Mouse (Mus musculus) MEL (cell line): ENCODE results near the gene Ccdc12. TPM values are rescaled to one million over a fixed set of nuclear protein-coding genes. Genes with fewer than 3 reads are reported as not detected.

Experiments
- DNase-seq: peaks from one replicate; pipeline ENCODE4 v3.0.0; 2011; ENCODE audit warnings: low read depth, low spot score
- H3K27ac ChIP-seq: 2 replicates; pipeline ENCODE4 v1.5.1; 2012; ENCODE audit warnings: low read depth, mild to moderate bottlenecking, control low read depth, low read length, moderate library complexity; ENCODE audit not compliant: control insufficient read depth
- H3K27me3 ChIP-seq, 2 experiments: fragments of 150-350 bp in 1 of 2; sonication (generic) in 1 of 2; 2 replicates each; pipeline ENCODE4 v1.6.1; 2012; ENCODE audit warnings: low read length in 2 of 2, mild to moderate bottlenecking in 2 of 2, improper control_type of control experiment in 1 of 2, moderate library complexity in 1 of 2; ENCODE audit not compliant: insufficient read depth in 2 of 2, control insufficient read depth in 1 of 2
- H3K36me3 ChIP-seq, 2 experiments: 2 replicates each; pipeline ENCODE4 v1.6.1; 2012 to 2014; ENCODE audit warnings: low read length in 2 of 2, improper control_type of control experiment in 1 of 2, inconsistent platforms in 1 of 2, mild to moderate bottlenecking in 1 of 2; ENCODE audit not compliant: insufficient read depth in 2 of 2, control insufficient read depth in 1 of 2
- H3K4me1 ChIP-seq, 2 experiments: fragments of 150-350 bp in 1 of 2; sonication (generic) in 1 of 2; 2 replicates each; pipeline ENCODE4 v1.6.1; 2012; ENCODE audit warnings: low read length in 2 of 2, improper control_type of control experiment in 1 of 2, mild to moderate bottlenecking in 1 of 2; ENCODE audit not compliant: insufficient read depth in 2 of 2, control insufficient read depth in 1 of 2
- H3K4me3 ChIP-seq, 2 experiments: fragments of 150-350 bp in 1 of 2; sonication (generic) in 1 of 2; 2 replicates each; pipeline ENCODE4 v1.5.1; 2012; ENCODE audit warnings: low read depth in 2 of 2, low read length in 2 of 2, mild to moderate bottlenecking in 2 of 2, moderate library complexity in 2 of 2, control low read depth in 1 of 2, improper control_type of control experiment in 1 of 2; ENCODE audit not compliant: control insufficient read depth in 1 of 2, insufficient read depth in 1 of 2
- H3K79me2 ChIP-seq: 2 replicates; pipeline ENCODE4 v1.6.1; 2012; ENCODE audit warnings: mild to moderate bottlenecking, low read length, moderate library complexity; ENCODE audit not compliant: control insufficient read depth, poor library complexity, insufficient read depth
- H3K9ac ChIP-seq: 2 replicates; pipeline ENCODE4 v1.6.1; 2012; ENCODE audit warnings: low read depth, mild to moderate bottlenecking, control low read depth, low read length, moderate library complexity; ENCODE audit not compliant: control insufficient read depth, poor library complexity, severe bottlenecking
- H3K9me3 ChIP-seq: fragments of 150-350 bp; sonication (generic); replicated peaks from 2 replicates; pipeline ENCODE4 v1.6.1; 2012; ENCODE audit warnings: mild to moderate bottlenecking, low read length, improper control_type of control experiment, moderate library complexity; ENCODE audit not compliant: insufficient read depth
- BHLHE40 ChIP-seq: IDR thresholded peaks from 2 replicates; pipeline ENCODE4 v1.6.1; 2012; ENCODE audit warnings: low read depth, mild to moderate bottlenecking, inconsistent platforms, low read length, improper control_type of control experiment, borderline replicate concordance
- CHD2 ChIP-seq: IDR thresholded peaks from 2 replicates; pipeline ENCODE4 v1.6.1; 2011; ENCODE audit warnings: low read length, improper control_type of control experiment
- CTCF ChIP-seq, 3 experiments: IDR thresholded peaks in 2 of 3; conservative IDR thresholded peaks in 1 of 3; 2 replicates each; pipeline ENCODE4 v1.5.1; 2011 to 2012; ENCODE audit warnings: low read length in 3 of 3, low read depth in 2 of 3, mild to moderate bottlenecking in 2 of 3, improper control_type of control experiment in 1 of 3, inconsistent platforms in 1 of 3, mixed read lengths in 1 of 3, moderate library complexity in 1 of 3; ENCODE audit not compliant: control insufficient read depth in 1 of 3, insufficient read depth in 1 of 3, poor library complexity in 1 of 3, severe bottlenecking in 1 of 3
- ELF1 ChIP-seq: IDR thresholded peaks from 2 replicates; pipeline ENCODE4 v1.6.1; 2014; ENCODE audit warnings: low read depth, mild to moderate bottlenecking, inconsistent platforms, low read length, improper control_type of control experiment, moderate library complexity
- EP300 ChIP-seq, 2 experiments: IDR thresholded peaks; 2 replicates each; pipeline ENCODE4 v1.6.1; 2011; ENCODE audit warnings: improper control_type of control experiment in 2 of 2, low read length in 2 of 2, low read depth in 1 of 2, mild to moderate bottlenecking in 1 of 2
- ETS1 ChIP-seq: IDR thresholded peaks from 2 replicates; pipeline ENCODE4 v1.6.1; 2012; ENCODE audit warnings: low read depth, mild to moderate bottlenecking, inconsistent platforms, low read length, improper control_type of control experiment, moderate library complexity
- HCFC1 ChIP-seq: IDR thresholded peaks from 2 replicates; pipeline ENCODE4 v1.6.1; 2012; ENCODE audit warnings: low read depth, mild to moderate bottlenecking, inconsistent platforms, low read length, improper control_type of control experiment, moderate library complexity
- JUND ChIP-seq: IDR thresholded peaks from 2 replicates; pipeline ENCODE4 v1.6.1; 2011; ENCODE audit warnings: low read depth, mild to moderate bottlenecking, improper control_type of control experiment, low read length
- MAX ChIP-seq: IDR thresholded peaks from 2 replicates; pipeline ENCODE4 v1.6.1; 2011; ENCODE audit warnings: low read length, improper control_type of control experiment
- MEF2A ChIP-seq: IDR thresholded peaks from 2 replicates; pipeline ENCODE4 v1.6.1; 2014; ENCODE audit warnings: low read depth, mild to moderate bottlenecking, inconsistent platforms, low read length, improper control_type of control experiment; ENCODE audit not compliant: poor library complexity, insufficient replicate concordance, severe bottlenecking; ENCODE audit errors: extremely low read depth
- MYC ChIP-seq: IDR thresholded peaks from 2 replicates; pipeline ENCODE4 v1.6.1; 2011; ENCODE audit warnings: low read depth, mild to moderate bottlenecking, low read length, improper control_type of control experiment, moderate library complexity
- NELFE ChIP-seq: IDR thresholded peaks from 2 replicates; pipeline ENCODE4 v1.6.1; 2011; ENCODE audit warnings: low read depth, low read length, improper control_type of control experiment
- POLR2A ChIP-seq, 2 experiments: IDR thresholded peaks; 2 replicates each; pipeline ENCODE4 v1.6.1; 2011 to 2012; ENCODE audit warnings: low read length in 2 of 2, mild to moderate bottlenecking in 2 of 2, control low read depth in 1 of 2, improper control_type of control experiment in 1 of 2, low read depth in 1 of 2, moderate library complexity in 1 of 2; ENCODE audit not compliant: control insufficient read depth in 1 of 2, insufficient read depth in 1 of 2, poor library complexity in 1 of 2
- SIN3A ChIP-seq: IDR thresholded peaks from 2 replicates; pipeline ENCODE4 v1.6.1; 2012; ENCODE audit warnings: low read length, improper control_type of control experiment, inconsistent platforms
- TAL1 ChIP-seq: IDR thresholded peaks from 2 replicates; pipeline ENCODE4 v1.6.1; 2012; ENCODE audit warnings: mild to moderate bottlenecking, inconsistent platforms, low read length, moderate library complexity, mixed read lengths
- TCF12 ChIP-seq: IDR thresholded peaks from 2 replicates; pipeline ENCODE4 v1.6.1; 2014; ENCODE audit warnings: low read depth, mild to moderate bottlenecking, inconsistent platforms, low read length, improper control_type of control experiment, moderate library complexity
- UBTF ChIP-seq: IDR thresholded peaks from 2 replicates; pipeline ENCODE4 v1.6.1; 2012; ENCODE audit warnings: low read depth, mild to moderate bottlenecking, inconsistent platforms, low read length, improper control_type of control experiment, moderate library complexity, borderline replicate concordance; ENCODE audit not compliant: insufficient read depth
- USF1 ChIP-seq: IDR thresholded peaks from 2 replicates; pipeline ENCODE4 v1.6.1; 2014; ENCODE audit warnings: low read depth, mild to moderate bottlenecking, inconsistent platforms, low read length, improper control_type of control experiment, moderate library complexity
- ZKSCAN1 ChIP-seq: IDR thresholded peaks from 2 replicates; pipeline ENCODE4 v1.6.1; 2012; ENCODE audit warnings: low read depth, mild to moderate bottlenecking, inconsistent platforms, low read length, improper control_type of control experiment, moderate library complexity
- ZMIZ1 ChIP-seq: IDR thresholded peaks from 2 replicates; pipeline ENCODE4 v1.6.1; 2012; ENCODE audit warnings: low read depth, mild to moderate bottlenecking, inconsistent platforms, low read length, improper control_type of control experiment, moderate library complexity
- polyA plus RNA-seq, 2 experiments: library from polyadenylated mRNA; stranded (reverse) in 1 of 2; unstranded in 1 of 2; fragments of >175 nt in 1 of 2; fragments of >200 nt in 1 of 2; gene quantifications; 2 replicates each; pipeline versions ENCODE4 v1.2.1 to v1.2.4; 2012; ENCODE audit warnings: low replicate concordance in 2 of 2, low read depth in 1 of 2; ENCODE audit not compliant: insufficient read length in 2 of 2, insufficient read depth in 1 of 2, missing spikeins in 1 of 2
- total RNA-seq: library from RNA; depleted of rRNA; stranded (reverse); fragments of 300-350 nt; gene quantifications from 2 replicates; pipeline ENCODE4 v1.2.3, GENCODE M21; 2012

The Ccdc12 gene
- total and polyA plus RNA-seq, 3 experiments: 112 to 129 TPM; not detected in 1

DNA sequence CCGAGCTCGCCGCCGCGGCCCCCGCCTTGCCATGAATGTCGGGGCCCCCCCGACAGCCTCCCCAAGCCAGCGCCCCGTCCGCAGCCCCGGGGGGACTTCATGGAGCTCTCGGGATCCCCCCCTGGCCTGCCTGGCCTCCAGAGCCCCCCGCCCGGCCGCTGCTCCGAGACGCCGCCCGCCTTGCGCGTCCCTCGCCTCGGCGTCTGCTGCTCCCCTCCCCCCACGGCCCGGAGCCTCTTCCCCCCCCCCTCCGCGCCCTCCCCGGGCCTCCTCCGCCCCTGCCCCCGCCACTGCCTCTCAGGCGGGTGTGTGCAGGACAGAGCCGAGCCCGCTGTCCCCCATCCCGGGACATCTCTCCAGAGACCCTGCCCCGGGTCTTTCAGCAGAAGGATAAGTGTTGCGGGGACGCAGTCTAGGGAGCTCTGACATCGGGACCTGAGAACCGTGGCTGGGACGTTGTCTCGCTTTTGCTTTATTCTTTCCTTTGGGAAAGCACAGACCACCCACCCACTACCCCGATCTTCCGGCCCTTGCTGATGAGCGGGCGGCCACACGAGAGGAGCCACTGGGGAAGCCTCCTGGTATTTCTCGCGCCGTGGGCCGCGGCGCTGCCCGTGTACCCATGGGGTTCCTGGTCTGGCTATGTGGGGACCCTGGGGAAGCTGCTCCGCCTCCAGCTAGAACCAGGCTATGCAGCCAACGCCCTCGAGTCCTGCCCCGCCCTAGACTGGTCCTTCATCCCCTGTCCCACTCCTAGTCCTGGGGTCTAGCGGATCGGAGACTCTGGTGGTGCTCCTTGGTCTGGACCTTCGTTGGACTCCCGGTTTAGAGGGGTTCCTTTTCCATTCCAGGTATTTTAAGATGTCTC, 87.4 kb downstream of the Ccdc12 start:
- no peak for DNase-seq
- Histone ChIP-seq H3K79me2 (no peaks in the 10 kb centered on the region), H3K9ac (no peak overlapping the region), H3K4me3 (no peak overlapping the region), H3K27ac (no peak overlapping the region), H3K4me1 (no peaks in the 10 kb centered on the region), H3K27me3 (peaks cover 2 to 3% of the 10 kb centered on the region in 2 experiments; a peak in 2 of 4 replicates), H3K36me3 (no peaks in the 10 kb centered on the region), H3K9me3 (no peaks in the 10 kb centered on the region)
- TF ChIP-seq TAL1: no peak
- TF ChIP-seq CTCF (IDR thresholded peaks at IDR 0.05 in 2 of 3, conservative IDR thresholded peaks at IDR 0.05 in 1 of 3; ENCODE audit: control insufficient read depth in 1 of 3, insufficient read depth in 1 of 3, low read depth in 2 of 3, low read length in 3 of 3, poor library complexity in 1 of 3, severe bottlenecking in 1 of 3): no peak
- no peak for TF ChIP-seq SIN3A
- no peak for TF ChIP-seq USF1
- TF ChIP-seq MAX: no peak
- no peak for TF ChIP-seq POLR2A (IDR thresholded peaks at IDR 0.05; ENCODE audit: control insufficient read depth in 1 of 2, insufficient read depth in 1 of 2, low read depth in 1 of 2, low read length in 2 of 2, poor library complexity in 1 of 2)
- no peak for TF ChIP-seq TCF12
- no peak for TF ChIP-seq UBTF
- no peak for TF ChIP-seq HCFC1
- TF ChIP-seq NELFE: no peak
- TF ChIP-seq ZMIZ1: no peak

DNA sequence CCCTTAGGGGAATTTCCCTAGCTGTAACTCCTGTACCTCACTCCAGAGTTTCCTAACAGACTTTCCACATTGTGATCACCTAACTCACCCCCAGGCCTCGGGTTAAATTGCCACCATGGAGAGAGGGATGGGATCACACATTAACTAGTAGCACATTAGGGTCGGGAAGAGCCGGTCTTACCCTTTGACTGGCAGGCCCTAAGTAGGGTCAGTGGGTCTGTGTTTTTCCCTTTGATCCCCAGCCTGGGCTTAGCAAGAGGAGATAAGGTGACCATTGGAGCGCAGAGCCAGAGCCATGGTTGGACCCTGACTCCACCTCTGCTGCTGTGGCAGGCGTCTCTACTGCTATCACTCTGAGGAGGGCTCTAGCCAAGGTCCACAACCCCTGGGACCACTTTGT, 89.4 kb downstream of the Ccdc12 start:
- no peak overlapping the region for H3K9ac ChIP-seq
- no peaks in the 10 kb centered on the region for H3K4me1 ChIP-seq
- peaks cover 2 to 4% of the 10 kb centered on the region in 2 experiments; a peak in 3 of 4 replicates for H3K27me3 ChIP-seq
- H3K4me3 ChIP-seq: no peak overlapping the region
- H3K9me3 ChIP-seq: no peaks in the 10 kb centered on the region
- no peak for DNase-seq
- H3K36me3 ChIP-seq: no peaks in the 10 kb centered on the region
- H3K27ac ChIP-seq: no peak overlapping the region
- no peaks in the 10 kb centered on the region for H3K79me2 ChIP-seq
- TF ChIP-seq CHD2: no peak
- no peak for TF ChIP-seq ZKSCAN1
- no peak for TF ChIP-seq EP300 (IDR thresholded peaks at IDR 0.05; ENCODE audit: low read depth in 1 of 2, low read length in 2 of 2)
- TF ChIP-seq ZMIZ1: no peak
- no peak for TF ChIP-seq MEF2A
- TF ChIP-seq BHLHE40: no peak
- TF ChIP-seq ELF1: no peak
- no peak for TF ChIP-seq MAX
- TF ChIP-seq MYC: no peak
- TF ChIP-seq ETS1: no peak
- TF ChIP-seq JUND: no peak
